Mouse (Mus musculus): ENCODE results near the gene Colgalt2. TPM values are rescaled to one million over a fixed set of nuclear protein-coding genes. Genes with fewer than 3 reads are reported as not detected.
"Not testable (repeated sequence)": the region's sequence is repeated elsewhere in the genome, so short reads cannot be mapped to it uniquely, and the experiment has no call there.

Gene Colgalt2
- 4.2 and 4.5 TPM in 2 replicates for polyA plus RNA-seq (2016; fragmentation: Nextera tagmentation; extraction: Ambion mirVana)

GRCm38 (mm10) chr1:152399790-152400555 is at the start of gene Colgalt2:
Colgalt2 (plus strand) TSS chr1:152399830.
- peak within 1 kb of the TSS; percentile 63 for H3K4me3 ChIP-seq
- H3K36me3 ChIP-seq: no peaks in the 10 kb centered on the region
- H3K27me3 ChIP-seq: peaks cover 23% of the 10 kb centered on the region
- peak; percentile 88 for ATAC-seq (ENCODE audit: low FRiP score)
- peak within 1 kb of the TSS; percentile 70 for H3K9ac ChIP-seq
- H3K4me1 ChIP-seq: peaks cover 12% of the 10 kb centered on the region; the same call in 1 of the 2 replicates
- H3K4me2 ChIP-seq (replicated peaks): peak within 1 kb of the TSS; percentile 76
- no peaks in the 10 kb centered on the region for H3K9me3 ChIP-seq (replicated peaks)
- H3K27ac ChIP-seq: no peak within 1 kb of the TSS
- WGBS: under 1% methylated on average over 69 of the region's 70 CpGs

GRCm38 (mm10) chr1:152356721-152357120 is 42.9 kb upstream of the Colgalt2 start:
- 88% methylated on average over 4 of the region's 4 CpGs for WGBS

GRCm38 (mm10) chr1:152368311-152369088 is 31.1 kb upstream of the Colgalt2 start:
- Histone ChIP-seq H3K9ac (no peak overlapping the region), H3K9me3 (replicated peaks) (no peaks in the 10 kb centered on the region), H3K27ac (no peak overlapping the region), H3K36me3 (no peaks in the 10 kb centered on the region), H3K27me3 (no peaks in the 10 kb centered on the region), H3K4me1 (peaks cover 6% of the 10 kb centered on the region), H3K4me2 (replicated peaks) (no peak overlapping the region), H3K4me3 (no peak overlapping the region)
- WGBS: 58% methylated on average over 13 of the region's 13 CpGs
- ATAC-seq (ENCODE audit: low FRiP score): no peak

More at GRCm38 (mm10) chr1:152356721-152357120, 42.9 kb upstream of the Colgalt2 start:
- Histone ChIP-seq H3K27me3 (no peaks in the 10 kb centered on the region), H3K4me3 (no peak overlapping the region), H3K36me3 (no peaks in the 10 kb centered on the region), H3K9me3 (replicated peaks) (no peaks in the 10 kb centered on the region), H3K9ac (no peak overlapping the region), H3K4me2 (replicated peaks) (no peak overlapping the region), H3K27ac (no peak overlapping the region), H3K4me1 (no peaks in the 10 kb centered on the region)
- no peak for ATAC-seq (ENCODE audit: low FRiP score)

GRCm38 (mm10) chr1:152369139-152369538 is 30.5 kb upstream of the Colgalt2 start:
- Histone ChIP-seq H3K4me1 (peaks cover 6% of the 10 kb centered on the region), H3K27me3 (no peaks in the 10 kb centered on the region), H3K4me2 (replicated peaks) (no peak overlapping the region), H3K4me3 (no peak overlapping the region), H3K9ac (no peak overlapping the region), H3K27ac (no peak overlapping the region), H3K9me3 (replicated peaks) (no peaks in the 10 kb centered on the region), H3K36me3 (no peaks in the 10 kb centered on the region)
- no peak for ATAC-seq (ENCODE audit: low FRiP score)
- 30% methylated on average over 4 of the region's 4 CpGs for WGBS

GRCm38 (mm10) chr1:152378311-152378710 is 21.3 kb upstream of the Colgalt2 start:
- no peaks in the 10 kb centered on the region for H3K4me1 ChIP-seq
- 91% methylated on average over 5 of the region's 5 CpGs for WGBS

GRCm38 (mm10) chr1:152384589-152384988 is 15.0 kb upstream of the Colgalt2 start:
- Histone ChIP-seq H3K27me3 (no peaks in the 10 kb centered on the region), H3K36me3 (no peaks in the 10 kb centered on the region), H3K4me3 (no peak overlapping the region), H3K9ac (no peak overlapping the region), H3K9me3 (replicated peaks) (no peaks in the 10 kb centered on the region), H3K4me1 (peaks cover 5% of the 10 kb centered on the region; the same call in 1 of the 2 replicates), H3K4me2 (replicated peaks) (no peak overlapping the region), H3K27ac (no peak overlapping the region)
- 97% methylated on average over 1 of the region's 1 CpGs for WGBS
- ATAC-seq (ENCODE audit: low FRiP score): no peak

More at GRCm38 (mm10) chr1:152378311-152378710, 21.3 kb upstream of the Colgalt2 start:
- Histone ChIP-seq H3K4me3 (no peak overlapping the region), H3K27ac (no peak overlapping the region), H3K27me3 (no peaks in the 10 kb centered on the region), H3K9ac (no peak overlapping the region), H3K9me3 (replicated peaks) (no peaks in the 10 kb centered on the region), H3K36me3 (no peaks in the 10 kb centered on the region), H3K4me2 (replicated peaks) (no peak overlapping the region)
- ATAC-seq (ENCODE audit: low FRiP score): no peak

- 31% methylated on average over 2 of the region's 4 CpGs for WGBS
- peak overlapping the region; percentile 84 for H3K4me3 ChIP-seq
- not testable (repeated sequence) for H3K4me1 ChIP-seq; H3K27me3 ChIP-seq; ATAC-seq (ENCODE audit: low FRiP score); H3K36me3 ChIP-seq; H3K27ac ChIP-seq; H3K9me3 ChIP-seq (replicated peaks)
- peak overlapping the region; percentile 86 for H3K4me2 ChIP-seq (replicated peaks)
- H3K9ac ChIP-seq: peak overlapping the region; percentile 88
Observed at GRCm38 (mm10) chr1:152385693-152386092, 13.9 kb upstream of the Colgalt2 start.

- Histone ChIP-seq H3K4me3 (peak within 1 kb of the TSS; percentile 84), H3K4me1 (peaks cover 5% of the 10 kb centered on the region; the same call in 1 of the 2 replicates)
Observed at GRCm38 (mm10) chr1:152386188-152386835, 13.3 kb upstream of the Colgalt2 start, which contains the start of gene Tsen15. Tsen15 (minus strand) TSS chr1:152386688.

GRCm38 (mm10) chr1:152389271-152389670 is 10.4 kb upstream of the Colgalt2 start:
- no peaks in the 10 kb centered on the region for H3K27me3 ChIP-seq
- H3K27ac ChIP-seq: no peak overlapping the region
- no peaks in the 10 kb centered on the region for H3K36me3 ChIP-seq
- peaks cover 5% of the 10 kb centered on the region; the same call in 1 of the 2 replicates for H3K4me1 ChIP-seq
- ATAC-seq (ENCODE audit: low FRiP score): no peak
- H3K9me3 ChIP-seq (replicated peaks): no peaks in the 10 kb centered on the region
- H3K4me3 ChIP-seq: no peak overlapping the region
- no peak overlapping the region for H3K4me2 ChIP-seq (replicated peaks)
- no peak overlapping the region for H3K9ac ChIP-seq

More at GRCm38 (mm10) chr1:152386188-152386835, 13.3 kb upstream of the Colgalt2 start, which contains the start of gene Tsen15:
- under 1% methylated on average over 57 of the region's 57 CpGs for WGBS
- Histone ChIP-seq H3K4me2 (replicated peaks) (peak within 1 kb of the TSS; percentile 86), H3K36me3 (no peaks in the 10 kb centered on the region), H3K9ac (peak within 1 kb of the TSS; percentile 88), H3K27ac (no peak within 1 kb of the TSS), H3K9me3 (replicated peaks) (no peaks in the 10 kb centered on the region), H3K27me3 (no peaks in the 10 kb centered on the region)
- peak; percentile 95 for ATAC-seq (ENCODE audit: low FRiP score)

- no peak overlapping the region for H3K4me3 ChIP-seq
- no peak for ATAC-seq (ENCODE audit: low FRiP score)
- H3K36me3 ChIP-seq: no peaks in the 10 kb centered on the region
- no peak overlapping the region for H3K9ac ChIP-seq
- H3K4me1 ChIP-seq: no peaks in the 10 kb centered on the region
- no peak overlapping the region for H3K27ac ChIP-seq
- H3K4me2 ChIP-seq (replicated peaks): no peak overlapping the region
- peaks cover 11% of the 10 kb centered on the region for H3K27me3 ChIP-seq
- no peaks in the 10 kb centered on the region for H3K9me3 ChIP-seq (replicated peaks)
- WGBS: 93% methylated on average over 3 of the region's 3 CpGs
Observed at GRCm38 (mm10) chr1:152394137-152394536, 5.5 kb upstream of the Colgalt2 start.

- Histone ChIP-seq H3K4me2 (replicated peaks) (no peak overlapping the region), H3K27me3 (peaks cover 11% of the 10 kb centered on the region), H3K9ac (no peak overlapping the region), H3K4me1 (no peaks in the 10 kb centered on the region; the same call in 1 of the 2 replicates), H3K4me3 (no peak overlapping the region), H3K27ac (no peak overlapping the region), H3K36me3 (no peaks in the 10 kb centered on the region), H3K9me3 (replicated peaks) (no peaks in the 10 kb centered on the region)
- ATAC-seq (ENCODE audit: low FRiP score): no peak
- 83% methylated on average over 4 of the region's 4 CpGs for WGBS
Observed at GRCm38 (mm10) chr1:152394956-152395515, 4.6 kb upstream of the Colgalt2 start.
